19 mouse cellular contexts compared by ENCODE assay signal in genomic region chr15:31222216-31222615, GRCm38 (mm10). TPM values are rescaled to one million over a fixed set of nuclear protein-coding genes. Genes with fewer than 3 reads are reported as not detected.
DNase-seq lines count a peak whose midpoint lies in the region; ATAC-seq and TF ChIP-seq lines count a peak whose summit lies in the region.
"Had no signal": no experiment of that assay in that cellular context is flagged by ENCODE, and none has a peak within 500 bp of the region (broad histone marks: within the 10 kb centered on the region; RNA-seq: fewer than 3 reads in every experiment).

No protein-coding gene starts in this region.

- no peaks in the 10 kb centered on the region for H3K4me1 ChIP-seq in embryonic fibroblast, embryonic 13.5 days (ENCODE audit: control insufficient read depth, insufficient read depth, low read length)
- H3K4me1 ChIP-seq: embryonic facial prominence, embryonic 12.5 days had no signal

- 0 out of 2 replicates have a peak overlapping the region, but pooled peaks have one; percentile 50 for H3K27ac ChIP-seq in embryonic fibroblast, embryonic 13.5 days (ENCODE audit: insufficient read depth, low read length)
- H3K27ac ChIP-seq: embryonic facial prominence, embryonic 12.5 days; forebrain, embryonic 12.5 days; hindbrain, embryonic 15.5 days had no signal

- peak; percentile 30 for ATAC-seq in CD4-positive, CD25-positive, alpha-beta regulatory T cell, adult 4 months
- ATAC-seq in frontal cortex, adult (ENCODE audit: low TSS enrichment): no peak
- ATAC-seq: forebrain, embryonic 16.5 days had no signal

- TF ChIP-seq POLR2A in embryonic fibroblast, embryonic 13.5 days (IDR thresholded peaks at IDR 0.05; ENCODE audit: low read depth, low read length): no peak

- H3K4me3 ChIP-seq in embryonic fibroblast, embryonic 13.5 days (ENCODE audit: insufficient read depth, low read length): no peak overlapping the region
- H3K4me3 ChIP-seq: embryonic facial prominence, embryonic 12.5 days; forebrain, embryonic 12.5 days; heart, embryonic 12.5 days; hindbrain, embryonic 15.5 days had no signal

- TF ChIP-seq CTCF in embryonic fibroblast, embryonic 13.5 days (IDR thresholded peaks at IDR 0.05; ENCODE audit: borderline replicate concordance, insufficient read depth, low read length): no peak

- DNase-seq in thymus, postnatal 0 days (ENCODE audit: low spot score): peak; percentile 85
- DNase-seq in thymus, postnatal 36 days: peak; percentile 15 to 25
- no peak for DNase-seq in ovary, postnatal 10 days (ENCODE audit: low spot score)
- DNase-seq in kidney, postnatal 25 days: no peak
- no peak for DNase-seq in neural tube, embryonic 10.5 days (ENCODE audit: extremely low spot score, low spot score)
- DNase-seq: adrenal gland, postnatal 10 days; cerebellum, adult 11 months; cerebellum, adult 8-10 months; cerebellum, postnatal 14 days; gastrocnemius, postnatal 14 days; heart, postnatal 36 days had no signal

RNA-seq across cellular contexts. Expression of gene Dap, which starts 1.9 kb away (rescaled TPM):
- polyA plus RNA-seq in CD4-positive, CD25-positive, alpha-beta regulatory T cell, adult 4 months (2017; shearing (Covaris generic)): 10 to 100 TPM; 61.6 to 81.6 TPM
- 214 and 257 TPM in 2 replicates for polyA plus RNA-seq in embryonic fibroblast, embryonic 13.5 days (2011; ENCODE audit: insufficient read length, low read depth, missing spikeins)
- 88.6 and 89.5 TPM in 2 replicates for polyA plus RNA-seq in thymus, postnatal 0 days (2015; fragmentation: Nextera tagmentation; extraction: Ambion mirVana)

Comparison
In these comparisons a context has a peak if more than half of its experiments do, and no peak if none do; other contexts are left out.
1. DNase-seq: peak in thymus, postnatal 0 days (single experiment) and thymus, postnatal 36 days (2 of 2); none in ovary, postnatal 10 days (single experiment), kidney, postnatal 25 days (0 of 2) and neural tube, embryonic 10.5 days (single experiment).